ENCODE assay signal across 26 mouse cellular contexts in the genomic region with DNA sequence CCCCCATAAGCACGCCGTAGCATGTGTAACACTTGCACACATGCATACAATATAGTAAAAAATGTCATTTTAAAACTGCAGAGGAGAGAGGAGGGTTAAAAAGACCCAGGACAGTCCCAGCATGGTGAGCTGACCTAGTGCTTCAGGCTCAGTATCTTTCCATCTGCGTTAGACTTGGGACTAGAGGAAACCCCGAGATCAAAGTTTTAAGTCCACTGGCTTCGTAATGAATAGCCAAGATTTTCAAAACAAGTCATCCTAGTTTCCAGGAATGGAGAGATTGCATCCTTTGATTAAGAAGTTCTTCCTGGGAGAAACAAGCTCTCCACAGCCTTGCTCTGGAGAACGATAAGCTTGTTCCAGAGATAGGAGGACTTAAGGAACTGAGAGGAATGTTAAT. TPM values are rescaled to one million over a fixed set of nuclear protein-coding genes. Genes with fewer than 3 reads are reported as not detected.
A peak's percentile ranks its signal among the peaks of the same experiment; 100 is the strongest.
DNase-seq lines count a peak whose midpoint lies in the region; TF ChIP-seq lines count a peak whose summit lies in the region.
"Had no signal": no experiment of that assay in that cellular context is flagged by ENCODE, and none has a peak within 500 bp of the region (broad histone marks: within the 10 kb centered on the region; RNA-seq: fewer than 3 reads in every experiment).

No protein-coding gene starts in this region.

- no peaks in the 10 kb centered on the region for H3K36me3 ChIP-seq in kidney, adult 2 months (ENCODE audit: control insufficient read depth, insufficient read depth, low read length)
- H3K36me3 ChIP-seq in E14TG2a.4 (ENCODE audit: insufficient read depth, low read length), result peaks cover 86% of the 10 kb centered on the region
- H3K36me3 ChIP-seq in forebrain, embryonic 10.5 days (replicated peaks), result peaks cover 81% of the 10 kb centered on the region
- H3K36me3 ChIP-seq: G1E had no signal

- H3K27me3 ChIP-seq in kidney, adult 2 months (replicated peaks; ENCODE audit: control insufficient read depth, insufficient read depth, low read length), result no peaks in the 10 kb centered on the region
- H3K27me3 ChIP-seq in E14TG2a.4 (ENCODE audit: insufficient read depth, low read length), result no peaks in the 10 kb centered on the region
- no peaks in the 10 kb centered on the region for H3K27me3 ChIP-seq in forebrain, embryonic 10.5 days (ENCODE audit: poor library complexity, severe bottlenecking)
- H3K27me3 ChIP-seq: CH12.LX; embryonic facial prominence, embryonic 12.5 days; forebrain, embryonic 12.5 days; Patski had no signal

- no peak overlapping the region for H3K27ac ChIP-seq in kidney, adult 2 months (ENCODE audit: insufficient read depth, low read depth, low read length)
- H3K27ac ChIP-seq in forebrain, embryonic 10.5 days, result no peak overlapping the region
- H3K27ac ChIP-seq: embryonic facial prominence, embryonic 10.5 days; embryonic facial prominence, embryonic 12.5 days; forebrain, embryonic 12.5 days had no signal

- TF ChIP-seq POLR2A in kidney, adult 2 months (IDR thresholded peaks at IDR 0.05; ENCODE audit: low read depth, low read length), result no peak

- 70% methylated on average over 6 of the region's 6 CpGs for WGBS in kidney, adult 2 months
- WGBS in forebrain, embryonic 10.5 days, result 92% methylated on average over 6 of the region's 6 CpGs

- H3K4me3 ChIP-seq in kidney, adult 2 months (ENCODE audit: insufficient read depth, low read depth, low read length), result no peak overlapping the region
- H3K4me3 ChIP-seq in E14TG2a.4 (replicated peaks; ENCODE audit: low read length), result peak overlapping the region; percentile 8
- no peak overlapping the region for H3K4me3 ChIP-seq in forebrain, embryonic 10.5 days
- H3K4me3 ChIP-seq: embryonic facial prominence, embryonic 10.5 days; embryonic facial prominence, embryonic 12.5 days; forebrain, embryonic 12.5 days had no signal

- TF ChIP-seq CTCF in kidney, adult 2 months (conservative IDR thresholded peaks at IDR 0.05; ENCODE audit: insufficient read depth, insufficient read length, low read depth, low read length), result no peak
- no peak for TF ChIP-seq CTCF in E14TG2a.4 (conservative IDR thresholded peaks at IDR 0.05; ENCODE audit: low read length)

- peak; percentile 69 for DNase-seq in kidney, adult 2 months
- no peak for DNase-seq in kidney, adult 11 months
- DNase-seq in kidney, adult 9 months, result peak; percentile 59
- DNase-seq in kidney, postnatal 4 days, result no peak
- DNase-seq in yolk sac, embryonic 10.5 days (ENCODE audit: low spot score), result peak; percentile 47
- no peak for DNase-seq in forebrain, embryonic 10.5 days (ENCODE audit: extremely low spot score, low spot score)
- DNase-seq: adrenal gland, adult 8-10 months; adrenal gland, postnatal 14 days; adrenal gland, postnatal 36 days; B cell, adult 2 months; cerebellum, adult 11-12 months; cerebellum, adult 2 months; cerebellum, adult 9-10 months; cerebellum, postnatal 10 days; cerebellum, postnatal 25 days had no signal

- H3K4me1 ChIP-seq in kidney, adult 2 months (ENCODE audit: control insufficient read depth, insufficient read depth, low read length), result peaks cover 4% of the 10 kb centered on the region; the same call in 1 of the 2 replicates
- H3K4me1 ChIP-seq in E14TG2a.4 (replicated peaks; ENCODE audit: low read depth, low read length), result peaks cover 96% of the 10 kb centered on the region
- H3K4me1 ChIP-seq in forebrain, embryonic 10.5 days, result peaks cover 10% of the 10 kb centered on the region

- no peaks in the 10 kb centered on the region for H3K9me3 ChIP-seq in E14TG2a.4 (ENCODE audit: low read length)
- H3K9me3 ChIP-seq in forebrain, embryonic 10.5 days, result no peaks in the 10 kb centered on the region
- H3K9me3 ChIP-seq: embryonic facial prominence, embryonic 10.5 days; embryonic facial prominence, embryonic 12.5 days; forebrain, embryonic 12.5 days; G1E had no signal

RNA-seq across cellular contexts. Expression of gene Zfp57, which starts 7.2 kb away (rescaled TPM):
- polyA plus RNA-seq in kidney, adult 2 months (2012; rRNA removed), result 2.0 and 3.0 TPM in 2 replicates
- 78.5 and 81.0 TPM in 2 replicates for polyA plus RNA-seq in forebrain, embryonic 10.5 days (2016; fragmentation: Nextera tagmentation; extraction: Ambion mirVana)
- polyA plus RNA-seq: activated CD4-positive, CD25-positive, alpha-beta regulatory T cell, adult 4 months; CD4-positive, CD25-positive, alpha-beta regulatory T cell, adult 4 months; G1E had no signal

RNA-seq across cellular contexts. Expression of gene Mog, which starts 15.0 kb away (rescaled TPM):
- polyA plus RNA-seq in kidney, adult 2 months (2012; rRNA removed), result not detected in 2 replicates
- 0.16 and 0.30 TPM in 2 replicates for polyA plus RNA-seq in forebrain, embryonic 10.5 days (2016; fragmentation: Nextera tagmentation; extraction: Ambion mirVana)
- polyA plus RNA-seq: activated CD4-positive, CD25-positive, alpha-beta regulatory T cell, adult 4 months; CD4-positive, CD25-positive, alpha-beta regulatory T cell, adult 4 months; G1E had no signal

RNA-seq across cellular contexts. Expression of gene H2-M5, which starts 18.8 kb away (rescaled TPM):
- 0.03 and 0.08 TPM in 2 replicates for polyA plus RNA-seq in kidney, adult 2 months (2012; rRNA removed)
- polyA plus RNA-seq in forebrain, embryonic 10.5 days (2016; fragmentation: Nextera tagmentation; extraction: Ambion mirVana), result 0.74 and 0.94 TPM in 2 replicates
- polyA plus RNA-seq: activated CD4-positive, CD25-positive, alpha-beta regulatory T cell, adult 4 months; CD4-positive, CD25-positive, alpha-beta regulatory T cell, adult 4 months; G1E had no signal

RNA-seq across cellular contexts. Expression of gene 2410137M14Rik, which starts 27.1 kb away (rescaled TPM):
- polyA plus RNA-seq in kidney, adult 2 months (2012; rRNA removed), result 0.25 TPM in 1 of 2 replicates, not detected in the other
- not detected in 2 replicates for polyA plus RNA-seq in forebrain, embryonic 10.5 days (2016; fragmentation: Nextera tagmentation; extraction: Ambion mirVana)
- polyA plus RNA-seq: activated CD4-positive, CD25-positive, alpha-beta regulatory T cell, adult 4 months; CD4-positive, CD25-positive, alpha-beta regulatory T cell, adult 4 months; embryonic facial prominence, embryonic 10.5 days; embryonic facial prominence, embryonic 12.5 days; embryonic facial prominence, embryonic 14.5 days; forebrain, embryonic 12.5 days; forebrain, embryonic 14.5 days; G1E; Patski had no signal

RNA-seq across cellular contexts. Expression of gene Gabbr1, which starts 37.6 kb away (rescaled TPM):
- polyA plus RNA-seq in kidney, adult 2 months (2012; rRNA removed), result 21.0 TPM in 2 replicates
- 8.0 and 8.4 TPM in 2 replicates for polyA plus RNA-seq in forebrain, embryonic 10.5 days (2016; fragmentation: Nextera tagmentation; extraction: Ambion mirVana)

Comparison
In these comparisons a context has a peak if more than half of its experiments do, and no peak if none do; other contexts are left out.
1. DNase-seq: peak in kidney, adult 2 months (single experiment), kidney, adult 9 months (single experiment) and yolk sac, embryonic 10.5 days (single experiment); none in kidney, adult 11 months (single experiment), kidney, postnatal 4 days (0 of 2) and forebrain, embryonic 10.5 days (single experiment).
2. RNA of gene Zfp57, which starts 7.2 kb away (polyA plus RNA-seq): 78.5 to 81.0 TPM in forebrain, embryonic 10.5 days; 2.0 to 3.0 TPM in kidney, adult 2 months; every median in the first group is over 10 times any median in the second.